Mouse (Mus musculus): Measurements from ENCODE around the gene Zfp385a.

GRCm38 (mm10) chr15:103378665-103379356 is 38.9 kb upstream of the Zfp385a start:
- no peak for TF ChIP-seq EP300 (IDR thresholded peaks at IDR 0.05; ENCODE audit: low read depth)
- no peak for TF ChIP-seq CTCF (IDR thresholded peaks at IDR 0.05; ENCODE audit: low read depth)

Measured in liver, postnatal 0 days (tissue).